Mouse (Mus musculus): ENCODE results near the gene Piezo1. TPM values are rescaled to one million over a fixed set of nuclear protein-coding genes. Genes with fewer than 3 reads are reported as not detected.

Gene Piezo1
- polyA plus RNA-seq, 1 experiment from 2014 or later, result 4.7 TPM

- Histone ChIP-seq H3K9ac (no peak overlapping the region), H3K4me3 (replicated peaks) (no peak overlapping the region), H3K4me1 (peaks cover 14% of the 10 kb centered on the region), H3K4me2 (no peak overlapping the region), H3K9me3 (no peaks in the 10 kb centered on the region), H3K36me3 (replicated peaks) (no peaks in the 10 kb centered on the region), H3K27ac (no peak overlapping the region), H3K27me3 (no peaks in the 10 kb centered on the region)
- no peak for ATAC-seq (ENCODE audit: low FRiP score)
- WGBS, result 92% methylated on average over 14 of the region's 14 CpGs
Observed at GRCm38 (mm10) chr8:122515699-122516098, 35.4 kb downstream of the Piezo1 start.

- Histone ChIP-seq H3K4me3 (replicated peaks) (no peak overlapping the region), H3K9me3 (no peaks in the 10 kb centered on the region), H3K4me1 (peaks cover 6% of the 10 kb centered on the region), H3K27ac (no peak overlapping the region), H3K9ac (no peak overlapping the region), H3K27me3 (no peaks in the 10 kb centered on the region), H3K4me2 (no peak overlapping the region), H3K36me3 (replicated peaks) (no peaks in the 10 kb centered on the region)
- WGBS, result 79% methylated on average over 7 of the region's 7 CpGs
- no peak for ATAC-seq (ENCODE audit: low FRiP score)
Observed at GRCm38 (mm10) chr8:122512392-122512791, 38.7 kb downstream of the Piezo1 start.

- Histone ChIP-seq H3K4me1 (no peaks in the 10 kb centered on the region), H3K9ac (no peak overlapping the region), H3K36me3 (replicated peaks) (no peaks in the 10 kb centered on the region), H3K27ac (no peak overlapping the region), H3K4me3 (replicated peaks) (no peak overlapping the region), H3K9me3 (no peaks in the 10 kb centered on the region), H3K4me2 (no peak overlapping the region), H3K27me3 (no peaks in the 10 kb centered on the region)
- WGBS, result 86% methylated on average over 16 of the region's 16 CpGs
- no peak for ATAC-seq (ENCODE audit: low FRiP score)
Observed at GRCm38 (mm10) chr8:122511552-122511951, 39.6 kb downstream of the Piezo1 start.

- H3K9ac ChIP-seq, result no peak overlapping the region
- H3K27me3 ChIP-seq, result no peaks in the 10 kb centered on the region
- no peak overlapping the region for H3K4me2 ChIP-seq
- H3K36me3 ChIP-seq (replicated peaks), result no peaks in the 10 kb centered on the region
- 37% methylated on average over 10 of the region's 10 CpGs for WGBS
- no peak overlapping the region for H3K4me3 ChIP-seq (replicated peaks)
- H3K27ac ChIP-seq, result no peak overlapping the region
- no peaks in the 10 kb centered on the region for H3K9me3 ChIP-seq
- H3K4me1 ChIP-seq, result no peaks in the 10 kb centered on the region
- peak; percentile 65 for ATAC-seq (ENCODE audit: low FRiP score)
Observed at GRCm38 (mm10) chr8:122500856-122501255, 50.3 kb downstream of the Piezo1 start.

- no peak overlapping the region for H3K4me2 ChIP-seq
- H3K36me3 ChIP-seq (replicated peaks), result no peaks in the 10 kb centered on the region
- no peak for ATAC-seq (ENCODE audit: low FRiP score)
- no peaks in the 10 kb centered on the region for H3K27me3 ChIP-seq
- no peak overlapping the region for H3K9ac ChIP-seq
- WGBS, result 74% methylated on average over 17 of the region's 17 CpGs
- H3K27ac ChIP-seq, result no peak overlapping the region
- no peak overlapping the region for H3K4me3 ChIP-seq (replicated peaks)
- no peaks in the 10 kb centered on the region for H3K9me3 ChIP-seq
- H3K4me1 ChIP-seq, result no peaks in the 10 kb centered on the region
Observed at GRCm38 (mm10) chr8:122497912-122498311, 53.2 kb downstream of the Piezo1 start.

GRCm38 (mm10) chr8:122497016-122497734 is 54.0 kb downstream of the Piezo1 start:
- ATAC-seq (ENCODE audit: low FRiP score), result no peak
- Histone ChIP-seq H3K4me3 (replicated peaks) (no peak overlapping the region), H3K4me2 (no peak overlapping the region), H3K4me1 (no peaks in the 10 kb centered on the region), H3K36me3 (replicated peaks) (no peaks in the 10 kb centered on the region), H3K27ac (no peak overlapping the region), H3K27me3 (no peaks in the 10 kb centered on the region), H3K9me3 (no peaks in the 10 kb centered on the region), H3K9ac (no peak overlapping the region)
- whole genome bisulfite sequencing, result 90% methylated on average over 11 of the region's 12 CpGs

GRCm38 (mm10) chr8:122488387-122488786 is 62.7 kb downstream of the Piezo1 start:
- Histone ChIP-seq H3K4me3 (replicated peaks) (no peak overlapping the region), H3K9me3 (peaks cover 4% of the 10 kb centered on the region; the same call in 1 of the 2 replicates), H3K4me2 (no peak overlapping the region), H3K36me3 (replicated peaks) (peaks cover 11% of the 10 kb centered on the region), H3K27me3 (no peaks in the 10 kb centered on the region), H3K27ac (no peak overlapping the region), H3K4me1 (no peaks in the 10 kb centered on the region), H3K9ac (no peak overlapping the region)
- no peak for ATAC-seq (ENCODE audit: low FRiP score)
- 94% methylated on average over 9 of the region's 9 CpGs for WGBS

- no peak for ATAC-seq (ENCODE audit: low FRiP score)
- H3K9ac ChIP-seq, result no peak overlapping the region
- no peaks in the 10 kb centered on the region for H3K4me1 ChIP-seq
- H3K27ac ChIP-seq, result no peak overlapping the region
- H3K27me3 ChIP-seq, result no peaks in the 10 kb centered on the region
- peaks cover 45% of the 10 kb centered on the region for H3K36me3 ChIP-seq (replicated peaks)
- no peak overlapping the region for H3K4me2 ChIP-seq
- H3K4me3 ChIP-seq (replicated peaks), result no peak overlapping the region
- peaks cover 4% of the 10 kb centered on the region; the same call in 1 of the 2 replicates for H3K9me3 ChIP-seq
- 93% methylated on average over 12 of the region's 12 CpGs for WGBS
Observed at GRCm38 (mm10) chr8:122484831-122485230, 66.3 kb downstream of the Piezo1 start.

- H3K4me2 ChIP-seq, result no peak overlapping the region
- H3K27ac ChIP-seq, result no peak overlapping the region
- H3K9me3 ChIP-seq, result peaks cover 4% of the 10 kb centered on the region; the same call in 1 of the 2 replicates
- H3K4me3 ChIP-seq (replicated peaks), result no peak overlapping the region
- no peaks in the 10 kb centered on the region for H3K4me1 ChIP-seq
- H3K27me3 ChIP-seq, result no peaks in the 10 kb centered on the region
- no peak overlapping the region for H3K9ac ChIP-seq
- 97% methylated on average over 7 of the region's 7 CpGs for WGBS
- ATAC-seq (ENCODE audit: low FRiP score), result no peak
- peaks cover 55% of the 10 kb centered on the region for H3K36me3 ChIP-seq (replicated peaks)
Observed at GRCm38 (mm10) chr8:122483877-122484276, 67.3 kb downstream of the Piezo1 start.

- H3K27me3 ChIP-seq, result no peaks in the 10 kb centered on the region
- ATAC-seq (ENCODE audit: low FRiP score), result no peak
Observed at GRCm38 (mm10) chr8:122482448-122482847, 68.7 kb downstream of the Piezo1 start.

GRCm38 (mm10) chr8:122475580-122476320 is 75.4 kb downstream of the Piezo1 start, which contains the start of the genes Rnf166 and Ctu2:
Rnf166 (minus strand) TSS chr8:122476064.
Ctu2 (plus strand) TSS chr8:122476143.
- Histone ChIP-seq H3K27me3 (no peaks in the 10 kb centered on the region), H3K36me3 (replicated peaks) (peaks cover 51% of the 10 kb centered on the region), H3K9ac (peak within 1 kb of the TSS; percentile 91), H3K4me2 (peak within 1 kb of the TSS; percentile 95), H3K27ac (peak within 1 kb of the TSS; percentile 82), H3K9me3 (no peaks in the 10 kb centered on the region), H3K4me3 (replicated peaks) (peak within 1 kb of the TSS; percentile 96), H3K4me1 (peaks cover 25% of the 10 kb centered on the region)
- ATAC-seq (ENCODE audit: low FRiP score), result peak; percentile 95
- WGBS, result under 1% methylated on average over 103 of the region's 103 CpGs

More at GRCm38 (mm10) chr8:122482448-122482847, 68.7 kb downstream of the Piezo1 start:
- H3K36me3 ChIP-seq (replicated peaks), result peaks cover 69% of the 10 kb centered on the region
- peaks cover 4% of the 10 kb centered on the region; the same call in 1 of the 2 replicates for H3K9me3 ChIP-seq
- peaks cover under 1% of the 10 kb centered on the region; the same call in 1 of the 2 replicates for H3K4me1 ChIP-seq
- H3K4me2 ChIP-seq, result no peak overlapping the region
- H3K9ac ChIP-seq, result no peak overlapping the region
- H3K27ac ChIP-seq, result no peak overlapping the region
- WGBS, result 98% methylated on average over 8 of the region's 8 CpGs
- H3K4me3 ChIP-seq (replicated peaks), result no peak overlapping the region

- WGBS, result 17% methylated on average over 16 of the region's 16 CpGs
- Histone ChIP-seq H3K4me1 (peaks cover 25% of the 10 kb centered on the region), H3K36me3 (replicated peaks) (peaks cover 47% of the 10 kb centered on the region), H3K9me3 (no peaks in the 10 kb centered on the region), H3K4me2 (peak overlapping the region; percentile 95), H3K27me3 (no peaks in the 10 kb centered on the region), H3K9ac (peak overlapping the region; percentile 91), H3K4me3 (replicated peaks) (peak overlapping the region; percentile 96), H3K27ac (no peak overlapping the region)
- ATAC-seq (ENCODE audit: low FRiP score), result no peak
Observed at GRCm38 (mm10) chr8:122474951-122475560, 76.1 kb downstream of the Piezo1 start.

Data from forebrain, embryonic 12.5 days (tissue).